Mouse (Mus musculus) inflammation-experienced regulatory T-cells, adult 6 months (primary cell): ENCODE data around the gene 4930404H24Rik. TPM values are rescaled to one million over a fixed set of nuclear protein-coding genes. Genes with fewer than 3 reads are reported as not detected.

Source experiments
- ATAC-seq: one replicate; pipeline ENCODE4 v1.8.0; 2017
- polyA plus RNA-seq, 3 experiments: library from polyadenylated mRNA; unstranded; fragments of 100-300 nt; shearing (Covaris generic); gene quantifications; one replicate each; pipeline ENCODE4 v1.2.1; 2017

The 4930404H24Rik gene
- polyA plus RNA-seq, 3 experiments from 2014 or later: not detected

- no peak for ATAC-seq
Measured at GRCm38 (mm10) chr2:153542936-153543668, 50.5 kb downstream of the 4930404H24Rik start.

Other genes starting within 250 kb of the 4930404H24Rik start
- gene Kif3b, start 201.4 kb upstream of the 4930404H24Rik start, polyA plus RNA-seq: 10 to 100 TPM in 2 of 3 experiments, 1 to 10 TPM in 1; 8.5 to 13.3 (median 11.6) TPM
- gene Asxl1, start 147.0 kb upstream of the 4930404H24Rik start, polyA plus RNA-seq: 10 to 100 TPM; 15.0 to 16.6 (median 15.9) TPM
- 1 to 10 TPM; 2.4 to 3.9 (median 2.4) TPM for gene Nol4l, start 37.2 kb downstream of the 4930404H24Rik start, polyA plus RNA-seq
- gene Commd7, start 140.0 kb downstream of the 4930404H24Rik start, polyA plus RNA-seq: 100 to 1,000 TPM; 102 to 138 (median 121) TPM
- gene Dnmt3b, start 156.7 kb downstream of the 4930404H24Rik start, polyA plus RNA-seq: 1 to 10 TPM; 1.5 to 4.8 (median 3.7) TPM
- gene Dnmt3c, start 203.9 kb downstream of the 4930404H24Rik start, polyA plus RNA-seq: not detected
- gene Mapre1, start 248.5 kb downstream of the 4930404H24Rik start, polyA plus RNA-seq: 100 to 1,000 TPM; 267 to 340 (median 269) TPM